Mouse (Mus musculus) adrenal gland, postnatal 10 days (tissue): ENCODE measurements around the gene Gm13285. TPM values are rescaled to one million over a fixed set of nuclear protein-coding genes. Genes with fewer than 3 reads are reported as not detected.
"Not testable (repeated sequence)": the region's sequence is repeated elsewhere in the genome, so short reads cannot be mapped to it uniquely, and the experiment has no call there.

Experiments used
- DNase-seq: peaks from one replicate; pipeline ENCODE4 v3.0.0; 2021; ENCODE audit warnings: mixed read lengths
- total RNA-seq, 2 experiments: library from RNA; stranded (reverse); gene quantifications; 2 replicates each; pipeline ENCODE4 v1.2.3; 2021

The Gm13285 gene
- total RNA-seq, 2 experiments from 2014 or later = 0.21 TPM; not detected in 1

DNA sequence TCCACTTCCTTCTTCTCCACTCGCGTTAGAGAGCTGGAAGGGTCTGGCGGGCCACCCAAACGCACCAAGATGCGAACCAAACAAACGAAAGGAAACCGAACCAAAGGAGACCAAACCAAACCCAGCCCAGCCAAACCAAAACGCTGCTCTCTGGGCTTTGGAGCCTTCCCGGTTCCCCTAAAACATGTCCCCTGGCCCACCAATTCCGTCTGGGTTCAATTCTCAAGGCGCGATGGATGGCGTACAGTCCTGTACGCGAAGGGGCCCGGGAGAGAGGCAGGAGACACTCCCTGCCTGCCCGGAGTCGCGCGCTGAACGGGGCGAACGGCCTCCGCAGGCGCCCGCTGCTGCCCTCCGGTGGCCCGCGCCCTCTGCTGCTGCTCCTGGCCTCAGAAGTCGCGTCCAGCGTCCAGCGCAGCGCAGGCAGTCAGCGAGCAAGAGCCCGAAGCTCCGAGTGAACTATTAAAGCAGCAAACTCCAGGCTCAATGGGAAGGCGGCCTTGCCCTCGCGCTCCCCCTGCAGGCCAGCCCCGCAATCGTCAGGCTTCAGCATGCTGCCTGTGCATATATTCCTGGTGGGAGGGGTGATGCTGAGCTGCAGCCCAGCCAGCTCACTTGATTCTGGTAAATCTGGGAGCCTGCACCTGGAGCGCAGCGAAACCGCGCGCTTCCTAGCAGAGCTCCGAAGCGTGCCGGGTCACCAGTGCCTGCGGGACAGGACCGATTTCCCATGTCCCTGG lies 5.4 kb upstream of the Gm13285 start, which contains the start of gene Gm13275:
Gm13275 (plus strand) TSS at position 552 of the 740 bp plus-strand sequence.
- peak; percentile 29 for DNase-seq

DNA sequence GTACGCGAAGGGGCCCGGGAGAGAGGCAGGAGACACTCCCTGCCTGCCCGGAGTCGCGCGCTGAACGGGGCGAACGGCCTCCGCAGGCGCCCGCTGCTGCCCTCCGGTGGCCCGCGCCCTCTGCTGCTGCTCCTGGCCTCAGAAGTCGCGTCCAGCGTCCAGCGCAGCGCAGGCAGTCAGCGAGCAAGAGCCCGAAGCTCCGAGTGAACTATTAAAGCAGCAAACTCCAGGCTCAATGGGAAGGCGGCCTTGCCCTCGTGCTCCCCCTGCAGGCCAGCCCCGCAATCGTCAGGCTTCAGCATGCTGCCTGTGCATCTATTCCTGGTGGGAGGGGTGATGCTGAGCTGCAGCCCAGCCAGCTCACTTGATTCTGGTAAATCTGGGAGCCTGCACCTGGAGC lies 2.4 kb upstream of the Gm13285 start, which contains the start of gene Gm13279:
Gm13279 (plus strand) TSS at position 301 of the 400 bp plus-strand sequence.
- not testable (repeated sequence) for DNase-seq

DNA sequence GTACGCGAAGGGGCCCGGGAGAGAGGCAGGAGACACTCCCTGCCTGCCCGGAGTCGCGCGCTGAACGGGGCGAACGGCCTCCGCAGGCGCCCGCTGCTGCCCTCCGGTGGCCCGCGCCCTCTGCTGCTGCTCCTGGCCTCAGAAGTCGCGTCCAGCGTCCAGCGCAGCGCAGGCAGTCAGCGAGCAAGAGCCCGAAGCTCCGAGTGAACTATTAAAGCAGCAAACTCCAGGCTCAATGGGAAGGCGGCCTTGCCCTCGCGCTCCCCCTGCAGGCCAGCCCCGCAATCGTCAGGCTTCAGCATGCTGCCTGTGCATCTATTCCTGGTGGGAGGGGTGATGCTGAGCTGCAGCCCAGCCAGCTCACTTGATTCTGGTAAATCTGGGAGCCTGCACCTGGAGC lies 3.5 kb downstream of the Gm13285 start, which contains the start of gene Gm13287:
Gm13287 (plus strand) TSS at position 301 of the 400 bp plus-strand sequence.
- not testable (repeated sequence) for DNase-seq

DNA sequence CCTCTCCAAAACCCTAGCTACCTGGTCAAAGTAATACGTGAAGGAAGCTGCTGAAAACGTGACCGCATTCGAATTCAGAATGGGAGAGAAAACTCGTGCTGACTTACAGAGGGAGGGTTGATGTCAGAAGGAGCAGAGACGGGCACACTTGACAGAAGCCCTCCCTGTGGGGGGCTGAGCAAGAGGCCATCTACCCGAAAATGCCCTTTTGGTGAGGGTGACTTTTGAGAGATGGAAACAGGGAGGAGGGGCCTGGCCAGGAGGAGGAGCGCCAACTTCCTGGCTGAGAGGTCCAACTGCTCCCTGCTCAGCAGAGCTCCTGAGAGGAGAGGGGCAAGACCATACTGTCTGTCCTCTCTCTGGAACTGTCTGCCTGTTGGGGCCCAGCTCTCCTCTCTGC lies 5.8 kb downstream of the Gm13285 start, which contains the start of gene Gm13288:
Gm13288 (plus strand) TSS at position 301 of the 400 bp plus-strand sequence.
- DNase-seq = not testable (repeated sequence)

DNA sequence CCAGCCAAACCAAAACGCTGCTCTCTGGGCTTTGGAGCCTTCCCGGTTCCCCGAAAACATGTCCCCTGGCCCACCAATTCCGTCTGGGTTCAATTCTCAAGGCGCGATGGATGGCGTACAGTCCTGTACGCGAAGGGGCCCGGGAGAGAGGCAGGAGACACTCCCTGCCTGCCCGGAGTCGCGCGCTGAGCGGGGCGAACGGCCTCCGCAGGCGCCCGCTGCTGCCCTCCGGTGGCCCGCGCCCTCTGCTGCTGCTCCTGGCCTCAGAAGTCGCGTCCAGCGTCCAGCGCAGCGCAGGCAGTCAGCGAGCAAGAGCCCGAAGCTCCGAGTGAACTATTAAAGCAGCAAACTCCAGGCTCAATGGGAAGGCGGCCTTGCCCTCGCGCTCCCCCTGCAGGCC lies 6.3 kb downstream of the Gm13285 start:
- peak; percentile 40 for DNase-seq

DNA sequence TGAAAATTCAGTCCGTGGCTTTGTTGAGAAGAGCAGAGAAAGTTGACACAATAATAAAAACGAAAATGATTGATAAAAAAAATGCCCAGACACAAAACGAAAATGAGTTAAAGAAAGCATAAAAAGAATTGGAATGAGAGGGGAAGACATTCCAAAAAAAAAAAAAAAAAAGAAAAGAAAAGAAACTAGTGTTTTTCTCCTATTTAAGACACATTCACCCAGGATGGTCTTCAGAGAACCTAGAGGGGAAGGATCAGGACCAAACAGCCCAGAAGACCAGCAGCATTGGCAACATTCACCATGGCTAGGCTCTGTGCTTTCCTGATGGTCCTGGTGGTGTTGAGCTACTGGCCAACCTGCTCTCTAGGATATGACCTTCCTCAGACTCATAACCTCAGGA lies 16.5 kb downstream of the Gm13285 start, which contains the start of gene Ifna7:
Ifna7 (plus strand) TSS at position 301 of the 400 bp plus-strand sequence.
- no peak for DNase-seq

DNA sequence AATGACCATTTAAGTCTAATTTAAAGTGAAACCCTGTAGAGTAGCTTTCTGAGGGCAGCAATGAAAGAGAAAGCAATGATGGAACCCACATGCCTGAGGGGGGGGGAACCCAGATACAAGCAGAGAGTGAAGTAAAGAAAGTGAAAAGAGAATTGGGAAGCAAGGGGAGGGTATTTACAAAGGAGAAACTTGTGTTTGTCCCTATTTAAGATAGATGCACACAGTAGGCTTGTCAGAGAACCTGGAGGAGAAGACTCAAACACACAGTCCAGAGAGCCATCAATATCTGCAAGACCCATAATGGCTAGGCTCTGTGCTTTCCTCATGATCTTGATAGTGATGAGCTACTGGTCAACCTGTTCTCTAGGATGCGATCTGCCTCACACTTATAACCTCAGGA lies 20.2 kb downstream of the Gm13285 start, which contains the start of gene Ifna11:
Ifna11 (plus strand) TSS at position 301 of the 400 bp plus-strand sequence.
- DNase-seq = no peak

DNA sequence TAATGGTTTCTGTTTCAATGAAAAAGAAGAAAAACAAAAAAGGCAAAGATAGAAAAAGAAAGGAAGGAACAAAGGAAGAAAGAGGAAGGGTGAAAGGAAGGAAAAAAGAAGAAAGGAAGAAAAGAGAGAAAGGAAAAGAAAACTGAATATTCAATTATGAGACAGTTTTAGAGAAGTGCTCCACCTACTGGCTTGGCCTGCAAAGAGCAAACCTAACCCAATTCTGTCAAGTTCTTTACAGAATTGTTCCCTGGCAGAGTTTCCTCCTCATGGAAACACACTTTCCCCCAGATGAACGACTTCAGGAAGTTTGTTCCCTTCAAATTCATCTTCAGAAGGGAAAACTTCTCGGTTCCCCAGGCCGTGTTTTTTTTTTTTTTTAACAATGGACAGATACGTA lies 23.5 kb downstream of the Gm13285 start:
- peak; percentile 19 for DNase-seq

DNA sequence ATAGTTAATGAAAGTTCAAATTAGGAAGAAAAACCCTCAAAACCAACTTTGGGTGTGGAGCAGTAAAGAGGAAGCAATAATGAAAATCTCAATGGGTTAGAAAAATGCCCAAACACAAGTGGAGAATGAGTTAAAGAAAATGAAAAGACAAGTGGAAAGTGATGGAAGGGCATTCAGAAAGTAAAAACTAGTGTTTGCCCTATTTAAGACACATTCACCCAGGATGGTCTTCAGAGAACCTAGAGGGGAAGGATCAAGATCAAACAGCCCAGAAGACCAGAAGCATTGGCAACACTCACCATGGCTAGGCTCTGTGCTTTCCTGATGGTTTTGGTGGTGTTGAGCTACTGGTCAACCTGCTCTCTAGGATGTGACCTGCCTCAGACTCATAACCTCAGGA lies 27.7 kb downstream of the Gm13285 start, which contains the start of gene Ifna6:
Ifna6 (plus strand) TSS at position 301 of the 400 bp plus-strand sequence.
- DNase-seq = not testable (repeated sequence)

DNA sequence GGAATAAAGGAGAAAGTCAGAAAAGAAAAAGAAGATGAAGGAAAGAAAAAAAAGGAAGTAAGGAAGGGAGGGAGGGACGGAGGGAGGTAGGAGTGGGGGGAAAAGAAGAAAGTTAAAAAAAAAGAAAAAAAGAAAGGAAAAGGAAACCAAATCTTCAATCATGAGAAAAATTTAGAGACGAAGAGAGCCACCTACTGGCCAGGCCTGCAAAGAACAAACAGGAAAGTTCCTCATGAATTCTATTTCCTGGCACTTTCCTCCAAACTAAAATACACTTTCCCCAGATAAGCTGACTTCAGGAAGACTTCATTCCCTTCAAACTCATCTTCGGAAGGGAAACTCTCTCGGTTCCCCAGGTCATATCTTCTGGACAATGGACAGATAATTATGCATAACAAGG lies 31.1 kb downstream of the Gm13285 start:
- DNase-seq = peak; percentile 28

DNA sequence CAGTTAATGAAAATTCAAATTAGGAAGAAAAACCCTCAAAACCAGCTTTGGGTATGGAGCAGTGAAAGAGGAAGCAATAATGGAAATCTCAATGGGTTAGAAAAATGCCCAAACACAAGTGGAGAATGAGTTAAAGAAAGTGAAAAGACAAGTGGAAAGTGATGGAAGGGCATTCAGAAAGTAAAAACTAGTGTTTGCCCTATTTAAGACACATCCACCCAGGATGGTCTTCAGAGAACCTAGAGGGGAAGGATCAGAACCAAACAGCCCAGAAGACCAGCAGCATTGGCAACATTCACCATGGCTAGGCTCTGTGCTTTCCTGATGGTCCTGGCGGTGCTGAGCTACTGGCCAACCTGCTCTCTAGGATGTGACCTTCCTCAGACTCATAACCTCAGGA lies 35.8 kb downstream of the Gm13285 start, which contains the start of gene Ifna5:
Ifna5 (plus strand) TSS at position 301 of the 400 bp plus-strand sequence.
- DNase-seq = not testable (repeated sequence)

DNA sequence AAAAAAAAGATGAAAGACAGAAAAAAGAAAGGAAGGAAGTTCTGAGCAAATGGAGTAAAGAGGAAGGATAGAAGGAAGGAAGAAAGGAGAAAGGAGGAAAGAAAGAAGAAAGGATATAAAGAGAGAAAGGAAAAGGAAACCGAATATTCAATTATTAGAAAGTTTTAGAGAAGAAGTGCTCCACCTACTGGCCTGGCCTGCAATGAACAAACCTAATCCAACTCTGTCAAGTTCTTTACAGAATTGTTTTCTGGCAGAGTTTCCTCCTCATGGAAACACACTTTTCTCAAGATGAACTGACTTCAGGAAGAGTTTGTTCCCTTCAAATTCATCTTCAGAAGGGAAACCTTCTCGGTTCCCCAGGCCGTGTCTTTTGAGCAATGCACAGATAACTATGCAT lies 39.4 kb downstream of the Gm13285 start:
- DNase-seq = peak; percentile 4

DNA sequence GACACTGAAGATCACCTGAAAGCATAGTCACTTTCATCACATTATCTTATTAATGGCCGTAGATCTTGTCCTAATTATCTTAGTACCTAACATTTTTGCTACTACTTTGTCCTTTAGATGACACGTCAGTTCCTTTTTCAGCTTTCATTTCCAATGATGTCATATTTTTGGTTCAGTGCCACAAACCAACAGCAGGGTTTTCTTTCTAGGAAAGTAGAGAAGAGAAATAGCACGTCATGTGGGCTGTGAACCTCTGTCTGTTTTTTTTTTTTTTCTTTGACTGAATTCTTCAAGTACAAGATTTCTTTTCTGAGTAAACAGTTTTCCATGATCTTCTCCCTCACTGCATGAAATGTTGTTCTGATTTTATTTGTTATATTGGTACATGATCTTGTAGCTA lies 40.6 kb downstream of the Gm13285 start:
- no peak for DNase-seq

DNA sequence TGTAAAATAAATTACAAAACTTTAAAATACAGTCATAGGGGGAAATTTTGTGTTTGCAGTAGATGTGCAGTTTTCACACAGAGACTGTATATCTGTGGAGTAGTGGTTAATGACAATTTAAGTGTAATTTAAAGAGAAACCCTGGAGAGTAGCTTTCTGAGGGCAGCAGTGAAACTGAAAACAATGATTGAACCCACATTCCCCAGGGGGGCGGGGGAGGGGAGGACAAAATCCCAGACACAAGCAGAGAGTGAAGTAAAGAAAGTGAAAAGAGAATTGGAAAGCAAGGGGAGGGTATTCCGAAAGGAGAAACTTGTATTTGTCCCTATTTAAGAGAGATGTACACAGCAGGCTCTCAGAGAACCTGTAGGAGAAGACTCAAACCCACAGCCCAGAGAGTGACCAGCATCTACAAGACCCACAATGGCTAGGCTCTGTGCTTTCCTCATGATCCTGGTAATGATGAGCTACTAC lies 42.0 kb downstream of the Gm13285 start, which contains the start of gene Ifna4:
Ifna4 (plus strand) TSS at position 424 of the 474 bp plus-strand sequence.
- no peak for DNase-seq

DNA sequence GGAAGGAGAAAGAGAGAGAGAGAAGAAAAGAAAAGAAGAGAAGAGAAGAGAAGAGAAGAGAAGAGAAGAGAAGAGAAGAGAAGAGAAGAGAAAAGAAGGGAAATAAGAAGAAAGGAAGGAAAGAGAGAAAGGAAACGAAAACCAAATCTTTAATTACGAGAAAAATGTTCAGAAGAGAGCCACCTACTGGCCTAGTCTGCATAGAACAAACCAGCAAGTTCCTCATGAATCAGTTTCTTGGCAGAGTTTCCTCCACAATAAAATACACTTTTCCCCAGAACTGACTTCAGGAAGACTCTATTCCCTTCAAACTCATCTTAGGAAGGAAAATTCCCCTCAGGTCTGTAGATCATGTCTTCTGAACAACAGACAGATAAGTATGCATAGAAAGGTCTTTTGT lies 45.9 kb downstream of the Gm13285 start:
- no peak for DNase-seq

DNA sequence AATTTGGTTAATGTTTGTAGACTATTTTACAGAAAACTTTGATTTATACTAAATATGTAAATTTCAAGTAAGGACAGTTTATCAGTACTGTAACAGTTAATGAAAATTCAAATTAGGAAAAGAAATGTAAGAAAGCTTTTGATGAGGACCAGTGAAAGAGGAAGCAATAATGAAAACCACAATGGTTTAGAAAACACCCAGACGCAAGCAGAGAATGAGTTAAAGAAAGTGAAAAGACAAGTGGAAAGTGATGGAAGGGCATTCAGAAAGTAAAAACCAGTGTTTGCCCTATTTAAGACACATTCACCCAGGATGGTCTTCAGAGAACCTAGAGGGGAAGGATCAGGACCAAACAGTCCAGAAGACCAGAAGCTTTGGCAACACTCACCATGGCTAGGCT lies 50.2 kb downstream of the Gm13285 start, which contains the start of gene Ifna1:
Ifna1 (plus strand) TSS at position 390 of the 400 bp plus-strand sequence.
- DNase-seq = no peak

Other genes starting within 250 kb of the Gm13285 start
- not detected for gene Ifna15, start 241.4 kb upstream of the Gm13285 start, total RNA-seq
- gene Ifna14, start 227.9 kb upstream of the Gm13285 start, total RNA-seq = not detected
- gene Ifna9, start 207.3 kb upstream of the Gm13285 start, total RNA-seq = not detected
- not detected for gene Ifna12, start 196.3 kb upstream of the Gm13285 start, total RNA-seq
- not detected for gene C87499, start 165.3 kb upstream of the Gm13285 start, total RNA-seq
- not detected for gene Ifna13, start 155.2 kb upstream of the Gm13285 start, total RNA-seq
- gene Ifna16, start 122.7 kb upstream of the Gm13285 start, total RNA-seq = not detected
- not detected for gene Ifna2, start 115.8 kb upstream of the Gm13285 start, total RNA-seq
- gene Ifnab, start 108.3 kb upstream of the Gm13285 start, total RNA-seq = not detected
- 1 to 10 TPM in 1 of 2 experiments, under 1 TPM in 1; 0.60 to 1.2 TPM for gene Gm26566, start 77.9 kb upstream of the Gm13285 start, total RNA-seq
- gene Klhl9, start 77.2 kb upstream of the Gm13285 start, total RNA-seq = 10 to 100 TPM; 74.5 to 81.4 TPM
- not detected for gene Gm13271, start 44.8 kb upstream of the Gm13285 start, total RNA-seq
- gene Gm13283, start 39.5 kb upstream of the Gm13285 start, total RNA-seq = under 1 TPM in 1 of 2 experiments, not detected in 1; 0.24 TPM
- gene Gm13290, start 25.8 kb upstream of the Gm13285 start, total RNA-seq = not detected
- gene Gm13289, start 22.7 kb upstream of the Gm13285 start, total RNA-seq = not detected
- not detected for gene Gm13272, start 19.8 kb upstream of the Gm13285 start, total RNA-seq
- not detected for gene Ifnz, start 17.5 kb upstream of the Gm13285 start, total RNA-seq
- not detected for gene Gm13276, start 14.0 kb upstream of the Gm13285 start, total RNA-seq
- not detected for gene Gm13277, start 11.0 kb upstream of the Gm13285 start, total RNA-seq
- gene Gm13278, start 8.1 kb upstream of the Gm13285 start, total RNA-seq = not detected
- not detected for gene Gm13275, start 5.2 kb upstream of the Gm13285 start, total RNA-seq
- not detected for gene Gm13279, start 2.3 kb upstream of the Gm13285 start, total RNA-seq
- gene Gm13287, start 3.6 kb downstream of the Gm13285 start, total RNA-seq = not detected
- not detected for gene Gm13288, start 5.9 kb downstream of the Gm13285 start, total RNA-seq
- not detected for gene Ifna7, start 16.6 kb downstream of the Gm13285 start, total RNA-seq
- not detected for gene Ifna11, start 20.3 kb downstream of the Gm13285 start, total RNA-seq
- not detected for gene Ifna6, start 27.8 kb downstream of the Gm13285 start, total RNA-seq
- gene Ifna5, start 35.9 kb downstream of the Gm13285 start, total RNA-seq = not detected
- gene Ifna4, start 42.2 kb downstream of the Gm13285 start, total RNA-seq = not detected
- gene Ifna1, start 50.4 kb downstream of the Gm13285 start, total RNA-seq = not detected
- not detected for gene Ifne, start 80.5 kb downstream of the Gm13285 start, total RNA-seq